Mouse (Mus musculus) testis, postnatal 14 days (tissue): ENCODE results near the gene Tjp3.
A peak's percentile ranks its signal among the peaks of the same experiment; 100 is the strongest.

Source experiments
- DNase-seq: peaks from one replicate; pipeline ENCODE4 v3.0.0; 2021; ENCODE audit warnings: low spot score

The Tjp3 gene

GRCm38 (mm10) chr10:81297845-81298244, 6.5 kb upstream of the Tjp3 start:
- DNase-seq = no peak

DNA sequence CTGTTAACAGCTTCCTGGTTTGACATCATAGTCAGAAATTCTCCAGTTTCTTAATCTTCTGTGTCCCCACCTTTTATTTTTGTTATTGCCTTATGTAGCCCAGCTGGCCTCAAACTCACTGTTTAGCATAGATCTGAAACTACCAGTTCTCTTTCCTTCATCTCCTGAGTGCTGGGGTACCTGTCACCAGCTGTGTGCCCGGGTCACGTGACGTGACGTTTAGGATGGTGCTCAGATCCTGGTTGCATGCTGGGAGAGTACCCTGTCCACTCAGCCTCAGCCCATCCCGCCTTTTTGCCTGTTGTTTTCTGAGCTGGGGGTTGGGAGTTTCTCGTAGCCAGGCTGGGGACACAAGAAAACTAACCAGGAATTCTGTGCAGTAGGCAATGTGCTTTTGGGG, 5.9 kb upstream of the Tjp3 start:
- no peak for DNase-seq

DNA sequence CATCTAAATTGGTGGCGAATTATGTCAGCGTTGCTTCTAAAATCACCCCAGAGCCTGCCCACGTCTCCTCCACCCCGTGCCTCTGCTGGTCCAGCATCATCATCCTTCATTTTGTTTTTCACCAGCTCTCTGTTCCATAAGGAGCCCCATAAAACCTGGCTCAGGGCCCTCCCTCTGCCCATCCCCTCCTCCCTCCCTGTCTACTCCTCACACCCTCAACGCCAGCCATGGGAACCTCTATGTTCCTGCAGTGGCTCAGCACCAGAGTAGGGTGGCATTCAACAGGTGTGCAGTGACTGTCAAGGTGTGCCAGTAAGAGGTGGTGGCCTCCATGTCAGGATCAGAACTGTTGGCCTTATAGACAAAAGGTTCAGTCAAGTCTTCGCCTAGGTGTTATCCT, 3.8 kb upstream of the Tjp3 start:
- DNase-seq = no peak

DNA sequence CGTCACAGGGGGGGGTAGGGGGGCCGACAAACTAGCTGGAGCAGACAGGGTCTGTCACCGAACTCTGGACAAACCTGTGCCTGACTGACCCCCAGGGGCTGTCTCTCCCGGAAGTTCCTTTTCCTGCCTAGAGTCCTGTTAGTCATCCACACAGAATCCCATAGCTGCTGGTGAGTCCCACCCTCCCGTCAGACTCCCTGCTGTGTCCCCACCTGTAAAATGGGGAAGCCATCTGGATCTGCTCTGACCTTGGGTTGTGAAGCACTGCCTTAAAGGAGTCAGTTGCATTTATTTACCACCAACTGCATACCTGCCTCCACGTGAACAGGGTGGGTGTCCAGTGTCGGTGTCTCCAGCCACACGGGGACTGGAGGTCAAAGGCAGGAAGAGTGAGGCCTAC, 3.1 kb upstream of the Tjp3 start:
- no peak for DNase-seq

DNA sequence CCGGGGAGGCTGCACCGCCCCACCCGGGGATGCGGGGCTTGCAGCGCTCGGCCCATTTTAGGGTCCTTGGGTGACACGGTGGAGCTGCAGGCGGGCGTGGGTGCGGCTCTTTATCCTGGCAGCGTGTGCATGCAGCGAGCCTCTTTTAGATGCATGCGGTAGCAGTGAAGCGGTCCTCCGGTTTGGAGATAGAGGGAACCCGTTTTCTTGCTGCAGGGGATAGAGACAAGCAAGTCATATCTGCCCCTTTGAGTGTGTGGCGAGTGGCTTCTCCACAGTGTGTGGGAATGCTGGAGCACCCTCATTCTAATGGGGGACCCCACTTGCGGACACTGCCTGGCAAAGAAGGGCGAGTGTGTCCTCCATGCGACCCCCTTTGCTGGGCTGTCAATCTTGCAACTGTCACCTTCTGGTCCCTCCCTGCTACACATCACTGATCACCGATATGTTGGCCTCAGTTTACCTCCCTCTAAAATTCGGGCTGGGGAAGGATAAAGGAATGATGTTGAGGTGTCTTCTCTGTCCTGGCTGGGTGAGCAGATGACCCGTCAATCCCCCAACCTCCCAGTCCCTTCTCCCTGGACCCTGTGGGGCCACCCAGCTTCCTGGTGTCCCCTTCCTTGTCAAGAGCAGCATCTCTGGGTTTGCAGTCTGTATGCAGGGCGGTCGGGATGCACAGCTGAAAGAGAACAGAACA, 2.1 kb upstream of the Tjp3 start:
- DNase-seq = no peak

DNA sequence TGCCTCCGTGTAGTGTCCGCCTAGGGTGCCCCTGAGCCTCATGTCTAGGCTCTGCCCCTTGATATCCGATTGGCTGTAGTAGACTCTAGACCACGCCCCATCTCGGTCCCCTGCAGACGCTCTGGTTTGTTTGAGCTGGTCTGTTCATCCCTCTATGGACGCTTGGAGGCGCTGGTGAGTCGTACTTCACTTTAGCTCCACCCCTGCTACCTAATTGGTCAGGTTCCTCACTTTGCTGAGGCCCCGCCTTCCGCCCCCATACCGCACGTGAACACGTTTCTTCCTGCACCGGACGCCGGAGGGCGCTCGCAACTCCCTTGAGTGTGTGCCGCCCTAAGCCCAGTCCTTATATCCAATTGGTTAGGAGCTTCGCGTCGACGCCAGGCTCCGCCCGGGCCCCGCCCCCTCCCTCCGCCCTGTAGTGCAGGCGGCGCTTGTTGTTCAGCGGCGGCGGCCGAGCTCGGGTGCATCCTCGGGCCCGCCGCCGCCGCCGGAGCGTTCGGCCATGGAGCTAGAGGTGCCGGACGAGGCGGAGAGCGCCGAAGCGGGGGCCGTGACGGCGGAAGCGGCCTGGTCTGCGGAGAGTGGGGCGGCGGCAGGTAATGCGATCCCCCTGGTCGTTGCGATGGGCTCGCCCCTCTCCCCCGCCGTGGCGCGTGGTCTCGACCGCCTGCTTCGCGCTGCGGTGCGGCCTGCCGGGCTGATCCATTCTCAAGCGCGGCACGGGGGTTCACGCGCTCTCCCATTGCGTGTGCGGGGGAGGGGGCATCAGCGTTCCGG, 1.4 kb upstream of the Tjp3 start, which contains the start of gene Pip5k1c:
Pip5k1c (plus strand) TSS at position 410 of the 780 bp plus-strand sequence.
- peak; percentile 100 for DNase-seq

DNA sequence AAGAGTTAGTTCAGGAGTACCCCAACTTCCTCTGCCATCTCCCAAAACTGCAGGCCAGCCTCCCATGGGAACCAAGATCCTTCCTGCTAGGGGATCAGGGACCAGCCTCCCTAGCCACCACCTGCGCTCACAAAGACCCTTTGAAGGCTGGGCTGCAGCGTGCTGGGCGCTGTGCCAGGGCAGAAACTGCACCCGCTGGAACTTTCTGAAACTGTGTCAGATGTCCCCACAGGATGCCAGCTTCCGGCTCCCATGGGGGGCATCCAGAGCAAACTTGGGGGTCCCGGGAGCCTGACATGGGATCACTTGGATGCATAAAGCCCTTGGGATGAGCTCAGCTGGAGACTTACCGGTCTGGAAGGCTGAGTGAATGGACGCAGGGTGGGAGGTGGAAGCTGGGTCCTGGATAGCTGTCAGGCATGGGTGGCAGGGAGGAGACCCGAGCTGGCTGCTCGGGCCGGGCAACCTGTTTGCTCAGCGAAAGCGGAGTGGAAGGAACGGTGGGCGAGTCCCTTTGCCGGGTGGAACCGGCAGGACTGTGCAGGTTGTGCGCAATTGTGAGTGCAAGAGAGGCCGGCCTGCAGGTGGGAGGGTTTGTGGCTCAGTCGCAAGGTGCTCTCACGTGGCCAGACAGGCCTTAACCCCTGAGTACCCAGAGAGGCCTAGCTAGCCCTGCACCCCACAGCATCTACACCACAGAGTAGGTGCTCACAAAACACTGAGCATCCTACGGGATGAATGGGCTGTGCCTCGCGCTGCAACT, 502 bp downstream of the Tjp3 start:
- no peak for DNase-seq

GRCm38 (mm10) chr10:81289811-81290210, 1.6 kb downstream of the Tjp3 start:
- DNase-seq = no peak

DNA sequence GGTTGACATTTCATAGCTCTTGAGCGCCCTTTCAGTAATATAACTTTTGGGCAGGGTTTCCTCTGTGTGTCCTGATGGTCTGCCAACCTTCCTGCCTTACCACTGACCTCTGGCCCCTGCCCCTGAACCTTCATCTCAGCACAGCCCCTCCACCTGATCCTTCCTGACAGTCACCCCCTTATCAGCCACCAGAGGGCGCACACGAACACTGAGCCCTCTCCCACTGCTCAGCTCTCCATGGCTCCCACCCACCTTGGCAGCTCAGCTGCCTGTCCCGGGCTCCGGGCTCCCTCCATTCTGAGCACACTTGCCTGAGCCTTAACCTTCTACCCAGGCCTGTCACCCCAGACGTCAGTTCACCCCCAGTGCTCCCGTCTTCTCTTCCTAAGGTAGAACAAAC, 2.1 kb downstream of the Tjp3 start:
- DNase-seq = peak; percentile 54

DNA sequence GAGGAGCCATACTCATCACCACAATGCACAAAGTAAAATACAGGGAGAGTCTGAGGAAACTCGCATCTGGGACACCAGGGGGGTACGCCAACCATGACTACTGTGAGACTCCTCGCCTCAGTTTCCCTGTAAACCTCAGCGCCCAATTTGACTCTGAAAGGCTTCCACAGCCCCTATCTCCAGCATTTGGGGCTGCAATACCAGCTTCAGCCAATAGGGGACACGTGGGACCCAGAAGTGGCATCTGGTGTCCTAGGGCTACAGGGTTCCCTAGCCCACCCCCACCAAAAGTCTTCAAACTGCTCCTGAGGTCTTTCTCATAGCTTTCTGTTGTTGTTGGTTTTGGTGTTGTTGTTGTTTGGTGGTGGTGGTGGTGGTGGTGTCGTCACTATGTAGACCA, 2.8 kb downstream of the Tjp3 start:
- no peak for DNase-seq

DNA sequence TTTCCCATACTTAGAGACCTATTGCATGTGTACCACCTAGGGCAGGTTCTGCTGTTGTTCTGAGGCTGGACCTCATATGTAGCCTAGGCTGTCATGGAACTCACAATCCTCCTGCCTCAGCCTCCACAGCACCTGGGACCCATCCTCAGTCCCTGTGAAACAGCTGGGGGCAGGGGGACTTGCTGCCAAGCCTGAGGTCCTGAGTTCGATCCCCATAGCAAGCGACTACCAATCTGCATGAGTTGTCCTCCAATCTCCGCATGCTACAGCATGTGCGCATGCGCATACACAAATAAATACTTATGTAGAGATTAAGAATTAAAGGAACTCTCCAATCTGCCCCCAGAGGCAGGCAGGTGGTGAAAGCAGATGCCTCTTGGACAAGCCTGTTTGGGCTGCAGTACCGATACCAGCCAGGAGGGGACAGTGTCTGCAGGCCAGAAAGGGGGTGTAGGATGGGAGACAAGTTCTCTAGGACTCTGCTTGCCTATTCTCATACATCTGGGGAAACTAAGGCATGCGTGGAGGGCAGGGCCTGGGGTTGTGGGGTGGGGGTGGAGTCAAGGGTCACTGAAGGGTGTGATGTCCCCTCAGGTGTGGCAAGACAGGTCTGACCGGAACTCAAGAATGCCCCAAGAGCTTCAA, 3.7 kb downstream of the Tjp3 start:
- DNase-seq = peak; percentile 68

DNA sequence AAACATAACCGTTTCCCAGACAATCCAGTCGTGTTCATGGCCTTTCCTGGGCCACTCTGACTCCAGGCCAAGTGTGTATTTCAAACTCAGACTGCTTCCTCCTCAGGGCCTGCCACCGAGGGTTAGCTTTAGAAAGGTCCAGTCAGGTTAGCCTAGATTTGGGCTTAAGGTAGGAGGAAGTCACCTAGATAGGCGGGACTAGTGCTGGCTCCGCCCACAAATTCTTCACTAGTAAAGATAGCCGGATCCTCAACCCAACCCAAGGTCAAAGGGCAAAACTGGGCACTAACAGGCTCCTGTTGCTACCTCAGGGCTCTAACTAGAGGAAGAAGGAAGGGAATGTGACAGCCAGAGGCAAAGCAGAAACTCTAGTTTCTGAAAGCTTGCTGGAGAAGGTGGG, 4.8 kb downstream of the Tjp3 start:
- no peak for DNase-seq

DNA sequence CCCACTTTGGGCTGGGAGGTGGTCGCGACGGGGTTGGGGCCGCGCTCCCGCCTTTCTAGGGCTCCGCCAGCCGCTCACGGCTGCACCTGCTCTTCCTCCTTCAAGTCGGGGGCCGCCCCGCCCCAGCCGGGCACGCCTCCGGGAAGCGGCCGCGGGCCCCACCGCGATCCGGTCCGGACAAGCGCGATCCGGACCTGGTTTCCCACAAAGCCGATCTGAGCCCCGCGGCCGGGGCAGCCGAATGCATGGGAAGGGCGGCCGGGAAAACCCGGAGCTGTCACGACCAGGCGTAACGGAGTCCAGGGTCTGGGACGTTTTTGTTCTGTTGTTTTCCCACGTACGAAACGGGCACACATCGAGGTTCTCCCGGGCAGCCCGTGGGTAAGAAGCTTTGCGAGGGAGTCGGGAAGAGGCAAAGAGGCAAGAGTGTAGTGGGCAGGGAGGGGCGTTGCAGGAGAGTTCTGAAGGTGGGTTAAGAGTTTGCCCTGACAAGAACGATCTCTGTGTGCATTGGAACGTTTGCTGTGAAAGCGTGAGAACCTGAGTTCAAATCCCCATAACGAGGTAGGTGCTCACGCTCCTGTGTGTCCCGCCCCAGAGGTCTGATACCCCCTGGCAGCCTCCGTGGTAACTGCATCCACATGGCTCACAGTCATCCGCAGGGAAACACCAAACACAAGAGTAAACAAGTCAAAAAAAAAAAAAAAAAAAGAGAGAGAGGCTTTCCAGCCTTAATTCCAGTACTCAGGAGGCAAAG, 5.5 kb downstream of the Tjp3 start:
- peak; percentile 88 for DNase-seq

- no peak for DNase-seq
These were observed 6.7 kb downstream of the Tjp3 start for GRCm38 (mm10) chr10:81284719-81285118.

DNA sequence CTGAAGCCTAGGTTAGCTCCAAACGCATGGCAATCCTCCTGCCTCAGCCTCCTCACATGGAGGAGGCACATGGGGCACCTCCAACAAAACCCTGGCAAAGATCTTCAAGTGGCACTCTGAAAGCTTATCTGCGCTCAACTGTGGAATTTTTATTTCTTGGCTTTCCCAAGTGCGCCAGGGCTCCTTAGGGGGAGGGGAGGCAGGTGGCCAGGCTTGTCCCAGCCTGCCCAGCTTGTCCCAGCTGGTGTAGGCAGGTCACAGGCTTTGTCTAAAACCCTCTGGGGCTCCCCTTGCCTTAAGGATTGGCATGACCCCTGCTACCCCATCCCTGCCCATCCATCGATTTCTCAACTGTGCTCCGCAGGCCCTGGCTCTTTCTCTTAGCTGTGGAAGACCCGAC, 7.2 kb downstream of the Tjp3 start:
- DNase-seq = no peak

- DNase-seq = no peak
These were observed 11.9 kb downstream of the Tjp3 start for GRCm38 (mm10) chr10:81279496-81279895.

GRCm38 (mm10) chr10:81277676-81278075, 13.7 kb downstream of the Tjp3 start:
- DNase-seq = no peak

DNA sequence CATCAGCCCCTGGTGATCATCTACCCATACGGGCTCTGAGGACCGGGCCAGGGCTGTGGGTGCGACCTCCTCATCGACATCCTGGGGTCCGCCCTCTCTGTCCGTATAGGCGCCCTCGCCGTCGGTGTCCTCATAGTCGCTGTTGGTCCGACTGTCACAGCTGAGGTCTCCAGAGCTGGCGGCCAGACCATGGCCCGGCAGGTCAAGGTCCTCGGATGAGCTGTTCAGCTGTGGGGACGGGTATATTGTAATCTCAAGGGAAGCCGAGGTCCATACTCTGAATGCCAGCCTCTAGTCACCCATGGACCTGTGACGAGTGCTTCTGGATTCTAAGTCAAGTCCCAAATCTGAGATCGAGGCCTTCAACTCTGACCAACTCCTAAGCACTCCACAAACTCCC, 17.5 kb downstream of the Tjp3 start:
- no peak for DNase-seq

DNA sequence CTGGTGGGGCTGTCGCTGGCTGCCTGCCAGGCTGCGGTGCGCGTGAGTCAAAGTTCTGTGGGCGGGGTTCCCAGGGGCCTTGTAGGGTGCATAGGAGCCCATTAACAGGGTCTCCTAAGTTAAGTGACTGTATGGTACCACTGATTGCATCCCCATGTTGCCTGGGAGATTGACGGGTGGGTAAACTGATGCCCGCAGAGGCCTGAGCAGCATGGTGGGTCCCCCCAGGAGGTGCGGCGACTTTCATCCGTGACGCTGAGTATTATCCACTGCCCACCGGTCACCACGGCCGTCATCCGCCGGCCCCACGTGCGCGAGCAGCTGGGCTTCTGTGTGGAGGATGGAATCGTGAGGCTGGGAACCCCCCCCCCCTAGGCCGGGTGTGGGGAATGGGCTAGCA, 19.0 kb downstream of the Tjp3 start:
- DNase-seq = no peak

- DNase-seq = no peak
These were observed 22.6 kb downstream of the Tjp3 start for GRCm38 (mm10) chr10:81268643-81269412.

DNA sequence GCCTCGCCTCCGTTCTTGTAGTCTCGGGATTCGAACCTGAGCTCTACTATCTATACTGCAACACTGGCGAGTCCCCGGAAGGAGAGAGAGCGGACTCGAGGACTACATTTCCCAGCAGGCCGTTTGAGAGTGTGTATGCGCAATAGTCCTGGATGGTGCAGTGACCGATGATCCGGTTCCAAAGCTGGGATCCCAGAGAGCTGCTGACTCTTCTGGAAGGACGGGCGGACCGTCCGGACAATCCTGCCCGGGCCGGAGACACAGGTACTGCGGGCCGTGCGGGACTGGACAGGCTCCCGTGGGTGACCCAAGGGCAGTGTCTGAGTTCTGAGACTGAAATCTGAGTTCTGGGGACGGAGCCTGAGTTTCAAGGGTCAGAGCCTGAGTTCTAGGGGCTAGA, 23.3 kb downstream of the Tjp3 start:
- DNase-seq = peak; percentile 81
